Mouse (Mus musculus) adipocyte (in vitro differentiated cells): ENCODE data around the gene Sorcs1.
A peak's percentile ranks its signal among the peaks of the same experiment; 100 is the strongest.

ENCODE experiments used
- DNase-seq: peaks from one replicate; pipeline ENCODE4 v3.0.0-alpha.2; 2016; ENCODE audit warnings: low spot score

The Sorcs1 gene

GRCm38 (mm10) chr19:50677903-50678896 is at the start of gene Sorcs1:
Gene Sorcs1 (minus strand): TSS chr19:50678646.
- DNase-seq = no peak

GRCm38 (mm10) chr19:50683277-50683676 is 4.8 kb upstream of the Sorcs1 start:
- no peak for DNase-seq

GRCm38 (mm10) chr19:50678946-50679345 is 500 bp upstream of the Sorcs1 start:
- no peak for DNase-seq

GRCm38 (mm10) chr19:50676578-50677524 is 1.6 kb downstream of the Sorcs1 start:
- no peak for DNase-seq

- no peak for DNase-seq
Measured at GRCm38 (mm10) chr19:50674921-50675320, 3.5 kb downstream of the Sorcs1 start.

- DNase-seq = no peak
Measured at GRCm38 (mm10) chr19:50667516-50667915, 10.9 kb downstream of the Sorcs1 start.

GRCm38 (mm10) chr19:50664311-50664710 is 14.1 kb downstream of the Sorcs1 start:
- no peak for DNase-seq

GRCm38 (mm10) chr19:50659144-50659543 is 19.3 kb downstream of the Sorcs1 start:
- DNase-seq = no peak

GRCm38 (mm10) chr19:50652750-50653149 is 25.7 kb downstream of the Sorcs1 start:
- no peak for DNase-seq

GRCm38 (mm10) chr19:50643836-50644235 is 34.6 kb downstream of the Sorcs1 start:
- no peak for DNase-seq

GRCm38 (mm10) chr19:50642121-50642520 is 36.3 kb downstream of the Sorcs1 start:
- no peak for DNase-seq

- no peak for DNase-seq
Measured at GRCm38 (mm10) chr19:50640251-50641032, 38.0 kb downstream of the Sorcs1 start.

GRCm38 (mm10) chr19:50638176-50638575 is 40.3 kb downstream of the Sorcs1 start:
- DNase-seq = no peak

- no peak for DNase-seq
Measured at GRCm38 (mm10) chr19:50614013-50614412, 64.4 kb downstream of the Sorcs1 start.

- DNase-seq = no peak
Measured at GRCm38 (mm10) chr19:50611619-50612018, 66.8 kb downstream of the Sorcs1 start.

- DNase-seq = peak; percentile 5
Measured at GRCm38 (mm10) chr19:50603882-50604281, 74.6 kb downstream of the Sorcs1 start.

GRCm38 (mm10) chr19:50603380-50603779 is 75.1 kb downstream of the Sorcs1 start:
- no peak for DNase-seq

GRCm38 (mm10) chr19:50597300-50597699 is 81.1 kb downstream of the Sorcs1 start:
- no peak for DNase-seq

- no peak for DNase-seq
Measured at GRCm38 (mm10) chr19:50586182-50586581, 92.3 kb downstream of the Sorcs1 start.

GRCm38 (mm10) chr19:50582952-50583351 is 95.5 kb downstream of the Sorcs1 start:
- DNase-seq = no peak

GRCm38 (mm10) chr19:50569669-50570195 is 108.7 kb downstream of the Sorcs1 start:
- DNase-seq = no peak
